Mouse (Mus musculus) liver, embryonic 11.5 days (tissue): ENCODE measurements at regions not wholly inside any gene's neighbourhood (a gene's known extent, or its start where the extent isn't known, plus 50 kb on each side); places are given as distances from the start of the nearest gene placed in this dataset.
"Not testable (repeated sequence)": the region's sequence is repeated elsewhere in the genome, so short reads cannot be mapped to it uniquely, and the experiment has no call there.

Experiments used
- ATAC-seq: fragments of 200-750 bp; cut with Nextera tagmentation; replicated peaks from 2 replicates; pipeline ENCODE4 v1.8.0; 2017; ENCODE audit warnings: moderate number of reproducible peaks, mild to moderate bottlenecking, moderate TSS enrichment, moderate library complexity; ENCODE audit not compliant: low FRiP score
- DNase-seq: peaks from one replicate; pipeline ENCODE4 v3.0.0-alpha.2; 2017; ENCODE audit warnings: low spot score
- H3K27ac ChIP-seq: fragments of 300-500 bp; sonication (generic); 2 replicates; pipeline ENCODE4 v1.5.1; 2014; ENCODE audit warnings: mild to moderate bottlenecking, low read depth, low read length, control low read depth
- H3K27me3 ChIP-seq: fragments of 300-500 bp; sonication (generic); replicated peaks from 2 replicates; pipeline ENCODE4 v1.6.1; 2014; ENCODE audit warnings: low read length, mixed read lengths; ENCODE audit not compliant: control insufficient read depth, insufficient read depth
- H3K36me3 ChIP-seq: fragments of 300-500 bp; sonication (generic); 2 replicates; pipeline ENCODE4 v1.6.1; 2014; ENCODE audit warnings: mild to moderate bottlenecking, low read length, moderate library complexity, mixed read lengths; ENCODE audit not compliant: control insufficient read depth, insufficient read depth
- H3K4me1 ChIP-seq: fragments of 300-500 bp; sonication (generic); replicated peaks from 2 replicates; pipeline ENCODE4 v1.6.1; 2014; ENCODE audit warnings: low read length, mixed read lengths; ENCODE audit not compliant: control insufficient read depth, insufficient read depth
- H3K4me2 ChIP-seq: fragments of 300-500 bp; sonication (generic); 2 replicates; pipeline ENCODE4 v1.6.1; 2014; ENCODE audit warnings: mild to moderate bottlenecking, control low read depth, moderate library complexity
- H3K4me3 ChIP-seq: fragments of 300-500 bp; sonication (generic); 2 replicates; pipeline ENCODE4 v1.5.1; 2014; ENCODE audit warnings: low read depth, low read length, control low read depth
- H3K9ac ChIP-seq: fragments of 300-500 bp; sonication (generic); 2 replicates; pipeline ENCODE4 v1.6.1; 2014; ENCODE audit warnings: low read depth, low read length, control low read depth
- H3K9me3 ChIP-seq: fragments of 300-500 bp; sonication (generic); 2 replicates; pipeline ENCODE4 v1.6.1; 2016; ENCODE audit warnings: low read length, inconsistent platforms, mixed read lengths; ENCODE audit not compliant: control insufficient read depth
- WGBS: fragments of 180-500 bp; shearing (Covaris S2); extraction: QIAGEN DNeasy Blood & Tissue Kit; methylation state at CpG from one replicate; pipeline ENCODE4 v1.1.7; 2014; 5-methylcytosine and 5-hydroxymethylcytosine counted together

DNA sequence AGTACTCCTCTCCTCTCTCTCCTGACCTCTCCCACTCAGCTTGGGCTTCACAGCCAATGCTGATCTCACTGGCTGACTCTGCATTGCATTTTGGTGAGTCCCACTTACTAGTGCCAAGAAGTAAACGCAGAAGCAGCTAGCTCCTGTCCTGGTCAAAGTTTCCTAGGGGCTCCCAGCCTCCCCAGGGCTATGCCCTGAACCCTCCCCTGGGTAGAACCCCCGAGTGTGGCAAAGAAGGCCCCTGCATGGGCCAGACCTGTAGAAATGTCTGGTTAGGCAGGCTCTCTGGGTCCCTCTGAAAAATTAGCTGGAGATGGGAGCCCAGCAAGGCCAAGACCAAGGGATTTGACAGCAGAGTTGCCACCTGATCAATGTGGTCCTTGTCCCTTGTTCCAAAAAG lies 454.3 kb downstream of the Gm10330 start:
- H3K27ac ChIP-seq, H3K36me3 ChIP-seq, H3K9ac ChIP-seq, H3K27me3 ChIP-seq, H3K4me2 ChIP-seq, DNase-seq, H3K9me3 ChIP-seq, H3K4me1 ChIP-seq, ATAC-seq, H3K4me3 ChIP-seq: not testable (repeated sequence)
- WGBS, result 43% methylated on average over 2 of the region's 2 CpGs

DNA sequence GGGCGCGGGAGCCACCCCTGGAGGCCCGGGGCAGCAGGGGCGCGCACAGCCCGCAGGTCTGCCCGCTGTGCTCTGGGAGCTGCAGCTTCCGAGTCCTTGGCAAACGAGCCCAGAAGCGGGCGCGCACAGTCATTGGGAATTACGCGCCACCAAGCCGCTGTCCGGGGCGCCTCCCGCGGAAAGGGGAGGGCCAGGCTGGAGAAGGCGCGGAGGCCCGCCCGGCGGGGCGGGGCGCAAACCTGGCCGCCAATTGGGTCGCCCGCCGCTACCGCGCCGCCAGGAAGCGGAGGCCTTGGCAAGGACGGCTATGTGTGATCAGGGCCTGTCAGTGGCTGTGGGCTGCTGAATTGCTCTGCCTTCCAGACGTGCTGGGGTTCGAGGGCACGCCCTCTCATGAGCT lies 464.9 kb downstream of the Gm10330 start:
- not testable (repeated sequence) for H3K27me3 ChIP-seq, H3K4me1 ChIP-seq, H3K9ac ChIP-seq, H3K9me3 ChIP-seq, H3K27ac ChIP-seq, H3K36me3 ChIP-seq
- WGBS, result under 1% methylated on average over 17 of the region's 38 CpGs
- peak; percentile 56 for DNase-seq
- ATAC-seq, result peak; percentile 74
- H3K4me3 ChIP-seq, result peak overlapping the region; percentile 47
- peak overlapping the region; percentile 52 for H3K4me2 ChIP-seq
